Mouse (Mus musculus) MEL-GATA-1-ER (cell line): ENCODE data around the gene Pitpnm2.
"Not testable (repeated sequence)": the region's sequence is repeated elsewhere in the genome, so short reads cannot be mapped to it uniquely, and the experiment has no call there.

Experiments used
- DNase-seq: peaks from one replicate; pipeline ENCODE4 v3.0.0-alpha.2; 2012; ENCODE audit warnings: low read depth; ENCODE audit errors: extremely low read depth

Gene Pitpnm2

GRCm38 (mm10) chr5:124221736-124222040 lies 27.9 kb downstream of the Pitpnm2 start:
- DNase-seq = no peak

GRCm38 (mm10) chr5:124221037-124221735 lies 28.4 kb downstream of the Pitpnm2 start:
- DNase-seq = no peak

GRCm38 (mm10) chr5:124220551-124220950 lies 29.0 kb downstream of the Pitpnm2 start:
- DNase-seq = no peak

GRCm38 (mm10) chr5:124219431-124219830 lies 30.1 kb downstream of the Pitpnm2 start:
- DNase-seq = no peak

GRCm38 (mm10) chr5:124218986-124219385 lies 30.6 kb downstream of the Pitpnm2 start:
- DNase-seq = no peak

GRCm38 (mm10) chr5:124217566-124218249 lies 31.9 kb downstream of the Pitpnm2 start:
- DNase-seq = no peak

- DNase-seq = not testable (repeated sequence)
Measured at GRCm38 (mm10) chr5:124217092-124217491, 32.5 kb downstream of the Pitpnm2 start.

GRCm38 (mm10) chr5:124216403-124216802 lies 33.2 kb downstream of the Pitpnm2 start:
- DNase-seq = no peak

GRCm38 (mm10) chr5:124215647-124216046 lies 33.9 kb downstream of the Pitpnm2 start:
- DNase-seq = no peak

GRCm38 (mm10) chr5:124214516-124215145 lies 34.9 kb downstream of the Pitpnm2 start:
- DNase-seq = no peak

GRCm38 (mm10) chr5:124213588-124214469 lies 35.7 kb downstream of the Pitpnm2 start:
- DNase-seq = no peak

- DNase-seq = no peak
Measured at GRCm38 (mm10) chr5:124211669-124212068, 37.9 kb downstream of the Pitpnm2 start.

- no peak for DNase-seq
Measured at GRCm38 (mm10) chr5:124211234-124211633, 38.3 kb downstream of the Pitpnm2 start.

- no peak for DNase-seq
Measured at GRCm38 (mm10) chr5:124210281-124211016, 39.1 kb downstream of the Pitpnm2 start.

- DNase-seq = no peak
Measured at GRCm38 (mm10) chr5:124209850-124210249, 39.7 kb downstream of the Pitpnm2 start.

GRCm38 (mm10) chr5:124208030-124208429 lies 41.5 kb downstream of the Pitpnm2 start:
- DNase-seq = no peak

GRCm38 (mm10) chr5:124206481-124207038 lies 43.0 kb downstream of the Pitpnm2 start:
- no peak for DNase-seq

GRCm38 (mm10) chr5:124205809-124206380 lies 43.7 kb downstream of the Pitpnm2 start:
- DNase-seq = no peak

- DNase-seq = no peak
Measured at GRCm38 (mm10) chr5:124205211-124205610, 44.3 kb downstream of the Pitpnm2 start.

- DNase-seq = peak; percentile 25
Measured at GRCm38 (mm10) chr5:124204127-124204794, 45.3 kb downstream of the Pitpnm2 start.
